Mouse (Mus musculus): Measurements from ENCODE around the gene Zfp410. TPM values are rescaled to one million over a fixed set of nuclear protein-coding genes. Genes with fewer than 3 reads are reported as not detected.

The Zfp410 gene
- polyA plus RNA-seq, 1 experiment from 2014 or later, result 32.3 TPM

DNA sequence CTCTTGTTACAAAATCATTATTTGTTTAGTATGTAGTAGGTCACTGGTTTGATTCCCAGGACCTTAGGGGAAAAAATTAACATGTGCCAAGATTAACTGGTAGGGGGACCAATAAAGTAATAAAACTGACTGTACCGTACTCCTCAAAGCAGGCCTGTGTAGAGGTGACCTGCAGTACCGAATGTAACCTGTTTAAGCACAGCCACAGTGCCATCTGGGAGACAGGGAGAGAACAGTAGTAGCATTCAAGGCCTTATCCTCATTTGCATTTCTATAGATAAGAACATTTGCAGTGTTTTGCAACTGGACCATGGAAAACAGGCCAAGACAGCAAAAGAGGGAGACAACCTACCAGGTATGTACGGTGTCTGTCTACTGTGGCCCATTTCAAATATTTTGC is 38.8 kb upstream of the Zfp410 start:
- no peaks in the 10 kb centered on the region for H3K36me3 ChIP-seq (ENCODE audit: control insufficient read depth, insufficient read depth, low read length)
- no peak overlapping the region for H3K4me2 ChIP-seq (replicated peaks; ENCODE audit: low read depth)
- TF ChIP-seq EP300 (optimal IDR thresholded peaks at IDR 0.05), result no peak
- peak; percentile 28; the same call in 1 of the 2 replicates for TF ChIP-seq CTCF (IDR thresholded peaks at IDR 0.05; ENCODE audit: low read depth)
- 0 out of 2 replicates have a peak, but pooled peaks have one; percentile 52 for ATAC-seq (ENCODE audit: low FRiP score, low TSS enrichment)
- H3K9me3 ChIP-seq (ENCODE audit: control insufficient read depth, low read length), result no peaks in the 10 kb centered on the region
- WGBS, result 75% methylated on average over 3 of the region's 3 CpGs
- H3K4me1 ChIP-seq (replicated peaks; ENCODE audit: control insufficient read depth, insufficient read depth), result no peaks in the 10 kb centered on the region
- no peaks in the 10 kb centered on the region for H3K27me3 ChIP-seq (ENCODE audit: control insufficient read depth, insufficient read depth, low read length)
- no peak overlapping the region for H3K4me3 ChIP-seq (ENCODE audit: low read depth, low read length)
- H3K27ac ChIP-seq (replicated peaks), result no peak overlapping the region
- no peak for DNase-seq (ENCODE audit: low spot score)
- no peak overlapping the region for H3K9ac ChIP-seq (ENCODE audit: low read length)

DNA sequence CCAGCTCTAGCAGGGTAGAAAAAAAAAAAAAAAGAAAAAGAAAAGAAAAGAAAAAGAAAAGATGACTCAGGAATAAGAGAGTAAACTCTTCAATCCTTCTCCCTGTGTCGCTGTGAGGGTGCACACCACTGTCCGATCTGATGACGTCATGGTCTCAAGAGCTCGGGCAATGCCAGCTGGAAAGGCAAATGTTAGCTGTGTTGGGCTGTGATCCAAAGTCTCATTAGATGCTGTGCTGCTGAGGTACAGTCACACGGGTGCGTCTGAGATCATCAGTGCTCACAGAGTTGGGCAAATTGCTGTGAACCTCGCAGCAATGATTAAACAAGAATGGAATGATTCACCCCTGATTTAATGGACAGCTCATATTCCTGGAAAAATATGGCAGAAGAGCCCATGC is 37.8 kb upstream of the Zfp410 start:
- H3K27me3 ChIP-seq (ENCODE audit: control insufficient read depth, insufficient read depth, low read length), result no peaks in the 10 kb centered on the region
- no peak overlapping the region for H3K4me2 ChIP-seq (replicated peaks; ENCODE audit: low read depth)
- no peak for DNase-seq (ENCODE audit: low spot score)
- WGBS, result 42% methylated on average over 7 of the region's 7 CpGs
- ATAC-seq (ENCODE audit: low FRiP score, low TSS enrichment), result no peak
- H3K36me3 ChIP-seq (ENCODE audit: control insufficient read depth, insufficient read depth, low read length), result no peaks in the 10 kb centered on the region
- no peak overlapping the region for H3K4me3 ChIP-seq (ENCODE audit: low read depth, low read length)
- no peaks in the 10 kb centered on the region for H3K9me3 ChIP-seq (ENCODE audit: control insufficient read depth, low read length)
- TF ChIP-seq EP300 (optimal IDR thresholded peaks at IDR 0.05) (no peak), CTCF (IDR thresholded peaks at IDR 0.05; ENCODE audit: low read depth) (no peak)
- no peak overlapping the region for H3K27ac ChIP-seq (replicated peaks)
- H3K4me1 ChIP-seq (replicated peaks; ENCODE audit: control insufficient read depth, insufficient read depth), result no peaks in the 10 kb centered on the region
- H3K9ac ChIP-seq (ENCODE audit: low read length), result no peak overlapping the region

GRCm38 (mm10) chr12:84284391-84284790 is 32.3 kb upstream of the Zfp410 start:
- Histone ChIP-seq H3K9me3 (ENCODE audit: control insufficient read depth, low read length) (no peaks in the 10 kb centered on the region), H3K4me2 (replicated peaks; ENCODE audit: low read depth) (peak overlapping the region; percentile 71), H3K4me1 (replicated peaks; ENCODE audit: control insufficient read depth, insufficient read depth) (no peaks in the 10 kb centered on the region), H3K36me3 (ENCODE audit: control insufficient read depth, insufficient read depth, low read length) (no peaks in the 10 kb centered on the region), H3K27me3 (ENCODE audit: control insufficient read depth, insufficient read depth, low read length) (no peaks in the 10 kb centered on the region), H3K9ac (ENCODE audit: low read length) (peak overlapping the region; percentile 76; the same call in 1 of the 2 replicates), H3K4me3 (ENCODE audit: low read depth, low read length) (peak overlapping the region; percentile 53; the same call in 1 of the 2 replicates), H3K27ac (replicated peaks) (peak overlapping the region; percentile 87; the same call in 1 of the 2 replicates)
- TF ChIP-seq CTCF (IDR thresholded peaks at IDR 0.05; ENCODE audit: low read depth) (no peak), EP300 (optimal IDR thresholded peaks at IDR 0.05) (no peak)
- whole genome bisulfite sequencing, result 78% methylated on average over 14 of the region's 14 CpGs
- no peak for DNase-seq (ENCODE audit: low spot score)
- ATAC-seq (ENCODE audit: low FRiP score, low TSS enrichment), result no peak

GRCm38 (mm10) chr12:84284885-84285592 is 31.6 kb upstream of the Zfp410 start, which contains the start of gene Ptgr2:
Gene Ptgr2, plus strand, starts transcription at chr12:84285232.
- H3K9ac ChIP-seq (ENCODE audit: low read length), result peak within 1 kb of the TSS; percentile 76
- peak; percentile 96 for TF ChIP-seq EP300 (optimal IDR thresholded peaks at IDR 0.05)
- TF ChIP-seq CTCF (IDR thresholded peaks at IDR 0.05; ENCODE audit: low read depth), result peak; percentile 34; the same call in 1 of the 2 replicates
- ATAC-seq (ENCODE audit: low FRiP score, low TSS enrichment) (peak; percentile 98), DNase-seq (ENCODE audit: low spot score) (peak; percentile 95)
- no peaks in the 10 kb centered on the region for H3K4me1 ChIP-seq (replicated peaks; ENCODE audit: control insufficient read depth, insufficient read depth)
- H3K9me3 ChIP-seq (ENCODE audit: control insufficient read depth, low read length), result no peaks in the 10 kb centered on the region
- H3K36me3 ChIP-seq (ENCODE audit: control insufficient read depth, insufficient read depth, low read length), result no peaks in the 10 kb centered on the region
- peak within 1 kb of the TSS; percentile 87 for H3K27ac ChIP-seq (replicated peaks)
- peak within 1 kb of the TSS; percentile 71 for H3K4me2 ChIP-seq (replicated peaks; ENCODE audit: low read depth)
- no peaks in the 10 kb centered on the region for H3K27me3 ChIP-seq (ENCODE audit: control insufficient read depth, insufficient read depth, low read length)
- WGBS, result under 1% methylated on average over 39 of the region's 39 CpGs
- peak within 1 kb of the TSS; percentile 53 for H3K4me3 ChIP-seq (ENCODE audit: low read depth, low read length)

- H3K27me3 ChIP-seq (ENCODE audit: control insufficient read depth, insufficient read depth, low read length), result no peaks in the 10 kb centered on the region
- DNase-seq (ENCODE audit: low spot score), result no peak
- H3K4me3 ChIP-seq (ENCODE audit: low read depth, low read length), result peak overlapping the region; percentile 53
- H3K9me3 ChIP-seq (ENCODE audit: control insufficient read depth, low read length), result no peaks in the 10 kb centered on the region
- 23% methylated on average over 8 of the region's 8 CpGs for WGBS
- peak; percentile 30 for ATAC-seq (ENCODE audit: low FRiP score, low TSS enrichment)
- peak overlapping the region; percentile 87 for H3K27ac ChIP-seq (replicated peaks)
- H3K36me3 ChIP-seq (ENCODE audit: control insufficient read depth, insufficient read depth, low read length), result no peaks in the 10 kb centered on the region
- TF ChIP-seq EP300 (optimal IDR thresholded peaks at IDR 0.05) (no peak), CTCF (IDR thresholded peaks at IDR 0.05; ENCODE audit: low read depth) (no peak)
- H3K4me2 ChIP-seq (replicated peaks; ENCODE audit: low read depth), result peak overlapping the region; percentile 71
- H3K4me1 ChIP-seq (replicated peaks; ENCODE audit: control insufficient read depth, insufficient read depth), result no peaks in the 10 kb centered on the region
- peak overlapping the region; percentile 76 for H3K9ac ChIP-seq (ENCODE audit: low read length)
Observed at GRCm38 (mm10) chr12:84285593-84285968, 31.1 kb upstream of the Zfp410 start.

DNA sequence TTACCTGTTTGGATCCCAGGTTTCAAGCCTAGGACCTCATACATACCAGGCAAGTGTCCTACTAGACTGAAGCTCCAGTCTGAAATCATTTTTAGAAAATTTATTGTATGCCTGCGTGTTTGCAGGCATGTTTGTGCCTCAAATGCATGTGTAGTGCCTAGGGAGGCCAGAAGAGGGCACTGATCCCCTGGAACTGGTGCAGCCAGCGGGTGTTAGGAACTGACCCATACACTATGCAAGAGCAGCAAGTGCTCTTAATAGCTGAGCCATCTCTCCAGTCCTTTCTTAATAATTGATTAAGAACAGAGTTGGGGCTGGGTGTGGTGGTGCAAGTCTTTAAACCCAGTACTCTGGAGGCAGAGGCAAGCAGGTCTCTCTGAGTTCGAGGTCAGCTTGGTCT is 28.2 kb upstream of the Zfp410 start:
- Histone ChIP-seq H3K36me3 (ENCODE audit: control insufficient read depth, insufficient read depth, low read length) (no peaks in the 10 kb centered on the region; the same call in 1 of the 2 replicates), H3K9me3 (ENCODE audit: control insufficient read depth, low read length) (no peaks in the 10 kb centered on the region), H3K27me3 (ENCODE audit: control insufficient read depth, insufficient read depth, low read length) (no peaks in the 10 kb centered on the region), H3K9ac (ENCODE audit: low read length) (no peak overlapping the region), H3K4me1 (replicated peaks; ENCODE audit: control insufficient read depth, insufficient read depth) (no peaks in the 10 kb centered on the region), H3K27ac (replicated peaks) (no peak overlapping the region), H3K4me3 (ENCODE audit: low read depth, low read length) (no peak overlapping the region), H3K4me2 (replicated peaks; ENCODE audit: low read depth) (no peak overlapping the region)
- DNase-seq (ENCODE audit: low spot score) (peak; percentile 67), ATAC-seq (ENCODE audit: low FRiP score, low TSS enrichment) (no peak)
- WGBS, result 63% methylated on average over 3 of the region's 3 CpGs
- TF ChIP-seq CTCF (IDR thresholded peaks at IDR 0.05; ENCODE audit: low read depth) (peak; percentile 78), EP300 (optimal IDR thresholded peaks at IDR 0.05) (no peak)
